Mouse (Mus musculus) thymus, postnatal 0 days (tissue): ENCODE data around the gene Rbl2. TPM values are rescaled to one million over a fixed set of nuclear protein-coding genes. Genes with fewer than 3 reads are reported as not detected.

Experiments used
- DNase-seq: peaks from one replicate; pipeline ENCODE4 v3.0.0-alpha.2; 2015; ENCODE audit warnings: low spot score
- polyA plus RNA-seq: library from polyadenylated mRNA; unstranded; fragments of >200 nt; fragmentation: Nextera tagmentation; extraction: Ambion mirVana; gene quantifications from 2 replicates; pipeline ENCODE4 v1.2.1, GENCODE M21; 2015

The Rbl2 gene
- polyA plus RNA-seq: 26.4 and 28.6 TPM in 2 replicates

GRCm38 (mm10) chr8:91069834-91070233 lies at the start of gene Rbl2:
Gene Rbl2 (plus strand): TSS chr8:91070057.
- DNase-seq: peak; percentile 94

GRCm38 (mm10) chr8:91034417-91034816 lies 35.4 kb upstream of the Rbl2 start:
- DNase-seq: peak; percentile 32

DNA sequence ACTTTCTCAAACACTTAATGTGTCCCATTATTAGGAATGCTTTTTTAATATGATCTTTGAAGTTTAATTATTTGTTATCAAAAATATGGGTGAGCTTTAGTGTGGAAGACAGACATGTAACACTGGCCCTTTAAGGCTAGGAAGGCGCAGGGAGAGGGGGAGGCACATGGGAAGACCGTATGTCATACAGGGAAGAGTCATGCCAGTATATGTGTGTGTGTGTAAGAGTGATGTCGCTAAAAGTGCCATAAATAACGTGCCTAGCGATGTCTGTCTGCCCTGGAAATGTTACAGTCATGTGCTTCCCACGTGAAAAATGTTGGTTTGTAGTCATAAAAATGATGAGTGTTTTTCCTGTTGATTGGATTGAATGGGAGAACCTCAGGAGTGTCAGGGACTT lies 33.0 kb upstream of the Rbl2 start:
- DNase-seq: no peak

GRCm38 (mm10) chr8:91038637-91039036 lies 31.2 kb upstream of the Rbl2 start:
- DNase-seq: no peak

- no peak for DNase-seq
Measured at GRCm38 (mm10) chr8:91046370-91046769, 23.5 kb upstream of the Rbl2 start.

- no peak for DNase-seq
Measured at GRCm38 (mm10) chr8:91051037-91051436, 18.8 kb upstream of the Rbl2 start.

GRCm38 (mm10) chr8:91054418-91054817 lies 15.4 kb upstream of the Rbl2 start:
- DNase-seq: no peak

DNA sequence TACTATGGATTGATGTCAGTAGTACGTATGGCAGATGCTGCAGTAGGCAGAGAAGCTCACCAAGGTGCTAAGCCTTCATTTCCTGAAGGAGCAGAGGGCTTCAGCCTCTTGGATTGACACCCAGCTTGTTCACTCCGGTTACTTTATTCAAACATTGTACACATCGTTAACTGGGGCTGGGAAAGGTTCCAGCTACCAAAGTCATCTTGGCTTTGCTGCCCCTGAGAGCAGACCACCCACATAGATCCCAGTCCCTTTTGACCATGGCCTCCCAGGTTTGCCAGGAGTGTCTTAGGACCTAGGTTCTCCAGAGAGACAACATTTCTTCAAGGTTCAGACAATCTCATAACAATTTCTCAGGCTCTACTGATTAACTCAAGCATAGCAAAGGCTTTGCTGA lies 13.0 kb upstream of the Rbl2 start:
- no peak for DNase-seq

DNA sequence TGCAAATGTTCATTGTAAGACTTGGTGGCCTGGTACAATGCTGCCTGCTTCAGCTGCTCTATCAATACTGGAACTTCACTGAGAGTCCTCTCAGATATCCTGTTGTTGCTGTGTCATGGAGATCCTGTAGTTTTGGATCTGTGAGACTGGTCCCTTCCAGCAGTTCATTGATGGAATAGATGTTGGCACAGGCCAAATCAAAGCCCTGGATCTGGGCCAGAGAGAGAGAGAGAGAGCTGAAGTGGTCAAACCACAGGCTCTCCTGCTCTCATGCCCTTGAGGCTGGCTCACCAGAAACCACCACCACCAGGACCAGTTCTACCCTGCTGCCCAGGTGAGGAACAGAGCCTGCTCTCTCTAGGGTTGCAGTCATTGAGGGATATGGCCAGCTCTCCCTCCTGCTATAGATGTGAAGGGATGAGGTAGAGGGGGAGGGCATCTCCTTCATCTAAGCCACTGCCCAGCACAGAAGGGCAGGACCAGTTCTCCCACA lies 10.7 kb upstream of the Rbl2 start:
- DNase-seq: no peak

GRCm38 (mm10) chr8:91059884-91060510 lies 9.9 kb upstream of the Rbl2 start:
- no peak for DNase-seq

GRCm38 (mm10) chr8:91060555-91061471 lies 9.0 kb upstream of the Rbl2 start:
- DNase-seq: no peak

- no peak for DNase-seq
Measured at GRCm38 (mm10) chr8:91065179-91065578, 4.7 kb upstream of the Rbl2 start.

DNA sequence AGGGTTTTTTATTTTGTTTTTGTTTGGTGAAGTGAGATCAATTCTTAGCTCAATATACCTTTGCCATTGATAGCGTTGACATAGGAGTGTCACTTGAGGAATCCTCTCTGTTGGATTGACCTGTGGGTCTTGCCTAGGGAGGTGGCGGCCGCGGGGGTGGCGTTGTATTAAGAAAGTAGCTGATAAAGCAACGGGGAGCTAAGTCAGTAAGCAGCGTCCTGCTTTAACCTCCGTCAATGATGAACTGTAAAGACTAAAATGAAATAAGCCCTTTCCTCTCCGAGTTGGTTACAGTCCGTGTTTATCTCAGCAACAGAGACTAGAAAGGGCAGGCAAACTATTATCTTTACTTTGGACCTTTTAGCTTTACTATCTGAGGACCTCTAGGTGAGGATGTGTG lies 450 bp upstream of the Rbl2 start:
- no peak for DNase-seq

GRCm38 (mm10) chr8:91070275-91070859 lies 510 bp downstream of the Rbl2 start:
- DNase-seq: peak; percentile 89

DNA sequence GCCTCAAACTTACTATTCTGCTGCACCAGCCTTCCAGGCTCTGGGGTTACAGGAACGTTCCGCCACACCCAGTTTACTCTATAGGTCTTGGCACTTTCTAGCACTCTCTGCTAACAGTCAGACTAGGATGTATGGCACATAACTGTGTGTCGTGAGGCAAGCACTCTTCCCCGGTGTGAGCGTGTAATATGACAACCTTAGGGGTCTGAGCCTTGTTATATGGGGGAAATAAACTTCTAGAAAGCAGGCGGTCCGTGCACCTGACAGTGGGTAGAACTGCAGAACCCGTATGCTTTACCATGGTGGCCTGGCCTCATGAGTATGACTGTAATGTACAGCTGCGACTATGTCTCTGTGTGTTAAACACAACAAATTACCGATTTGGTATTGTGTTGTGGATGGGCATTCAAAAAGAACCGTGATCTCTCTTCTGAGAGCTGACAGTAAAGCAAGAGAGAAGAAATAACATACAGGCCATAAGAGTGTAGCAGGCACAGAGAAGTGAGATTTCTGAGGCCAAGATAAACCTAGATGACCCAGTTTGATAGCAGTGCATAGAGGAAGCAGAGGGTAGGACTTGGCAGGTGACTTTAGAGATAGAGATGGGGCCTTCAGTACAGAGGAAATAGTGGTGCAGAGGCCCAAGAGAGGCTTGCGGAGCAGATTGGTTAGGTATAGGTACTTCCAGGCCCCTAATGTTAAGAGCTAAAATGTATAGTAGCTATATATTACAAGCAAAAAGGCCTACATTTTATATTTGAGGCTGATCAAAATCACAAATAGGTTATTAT lies 7.4 kb downstream of the Rbl2 start:
- DNase-seq: peak; percentile 83

- DNase-seq: no peak
Measured at GRCm38 (mm10) chr8:91079678-91080077, 9.8 kb downstream of the Rbl2 start.

GRCm38 (mm10) chr8:91081911-91082310 lies 12.1 kb downstream of the Rbl2 start:
- no peak for DNase-seq

DNA sequence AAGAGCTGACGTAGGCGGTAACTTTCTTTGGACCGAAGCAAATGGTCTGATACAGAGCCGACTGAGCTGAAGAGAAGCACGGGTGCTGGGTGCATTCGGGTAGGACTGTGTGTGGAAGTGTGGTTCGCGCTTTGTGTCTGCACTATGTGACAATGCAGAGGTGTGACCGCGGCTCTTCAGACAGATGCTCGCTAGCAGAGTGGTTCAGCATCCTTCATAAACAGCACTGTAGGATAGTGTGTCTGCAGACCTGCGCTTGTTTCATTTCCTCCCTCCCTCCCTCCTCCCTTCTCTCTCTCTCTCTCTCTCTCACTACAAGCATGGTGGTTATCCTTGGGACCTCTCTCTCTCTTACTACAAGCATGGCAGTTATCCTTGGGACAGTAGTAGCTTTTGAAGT lies 12.6 kb downstream of the Rbl2 start:
- DNase-seq: no peak

DNA sequence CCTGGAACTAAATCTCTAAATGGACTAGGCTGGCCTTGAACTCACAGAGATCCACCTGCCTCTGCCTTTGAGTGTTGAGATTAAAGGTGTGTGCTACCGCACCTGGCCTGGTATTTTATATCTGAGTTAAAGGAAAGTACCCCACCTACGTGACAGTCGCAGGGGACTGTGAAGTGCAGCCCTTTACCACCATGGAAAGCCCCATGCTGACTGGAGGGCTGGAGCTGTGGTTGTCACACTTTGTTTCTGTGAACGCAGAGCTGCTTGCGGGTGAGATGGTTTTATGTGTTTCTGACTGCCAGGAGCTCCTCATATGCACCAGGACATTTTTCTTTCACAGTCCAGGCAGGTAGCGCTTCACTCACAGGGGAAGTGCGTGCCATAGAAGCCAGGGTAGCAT lies 18.6 kb downstream of the Rbl2 start:
- no peak for DNase-seq

DNA sequence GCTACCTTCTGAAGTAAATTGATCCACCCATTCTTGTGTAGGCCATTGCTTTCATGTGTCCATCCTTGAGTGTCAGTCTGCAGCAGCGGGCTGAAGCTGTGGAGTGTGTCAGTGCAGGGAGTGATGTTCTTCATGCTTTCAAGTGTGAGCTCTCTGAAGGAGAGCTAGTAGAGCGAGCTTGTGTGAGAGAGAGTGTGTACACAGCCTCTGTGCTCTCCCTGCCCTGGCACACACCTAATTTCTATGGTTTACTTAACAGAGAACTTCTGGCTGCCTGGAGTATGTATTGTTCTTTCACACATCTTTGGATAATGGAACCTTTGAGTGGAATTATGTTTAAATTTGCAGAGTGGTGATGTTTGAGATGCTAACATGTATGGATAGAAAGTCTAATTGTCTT lies 19.7 kb downstream of the Rbl2 start:
- no peak for DNase-seq

DNA sequence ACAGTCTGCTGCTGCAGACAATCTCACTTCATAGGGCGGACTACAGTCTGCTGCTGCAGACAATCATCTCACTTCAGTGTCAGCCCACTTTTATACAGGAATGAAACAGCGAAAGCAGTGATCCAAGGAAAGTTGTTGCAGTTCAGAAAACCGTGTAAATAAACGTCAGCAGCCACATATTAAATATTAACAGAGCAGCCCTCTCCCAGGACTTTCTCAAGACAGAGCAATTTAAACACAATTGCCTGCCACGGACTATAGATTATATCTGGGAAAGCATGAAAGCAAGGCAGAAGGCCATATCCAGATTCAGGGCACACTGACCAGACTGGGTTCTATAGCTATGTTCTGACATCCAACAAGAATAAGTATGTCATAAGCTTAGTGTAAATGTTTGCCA lies 24.3 kb downstream of the Rbl2 start:
- DNase-seq: no peak
